Mouse (Mus musculus) limb, embryonic 13.5 days (tissue): ENCODE measurements around the gene H2al1e. TPM values are rescaled to one million over a fixed set of nuclear protein-coding genes. Genes with fewer than 3 reads are reported as not detected.
"Not testable (repeated sequence)": the region's sequence is repeated elsewhere in the genome, so short reads cannot be mapped to it uniquely, and the experiment has no call there.

Experiments
- ATAC-seq: fragments of 200-750 bp; cut with Nextera tagmentation; 2 replicates; pipeline ENCODE4 v1.8.0; 2017; ENCODE audit warnings: low read depth, moderate number of reproducible peaks, moderate TSS enrichment; ENCODE audit not compliant: low FRiP score
- H3K27ac ChIP-seq: fragments of 300-500 bp; sonication (generic); 2 replicates; pipeline ENCODE4 v1.5.1; 2015; ENCODE audit warnings: inconsistent platforms, mild to moderate bottlenecking, moderate library complexity
- H3K27me3 ChIP-seq: fragments of 300-500 bp; sonication (generic); 2 replicates; pipeline ENCODE4 v1.6.1; 2015; ENCODE audit warnings: mild to moderate bottlenecking, inconsistent platforms
- H3K36me3 ChIP-seq: fragments of 300-500 bp; sonication (generic); 2 replicates; pipeline ENCODE4 v1.6.1; 2015; ENCODE audit warnings: inconsistent platforms, mild to moderate bottlenecking, moderate library complexity
- H3K4me1 ChIP-seq: fragments of 300-500 bp; sonication (generic); 2 replicates; pipeline ENCODE4 v1.6.1; 2015; ENCODE audit warnings: inconsistent platforms
- H3K4me2 ChIP-seq: fragments of 300-500 bp; sonication (generic); replicated peaks from 2 replicates; pipeline ENCODE4 v1.6.1; 2015; ENCODE audit warnings: inconsistent platforms, mild to moderate bottlenecking, moderate library complexity
- H3K4me3 ChIP-seq: fragments of 300-500 bp; sonication (generic); 2 replicates; pipeline ENCODE4 v1.5.1; 2015; ENCODE audit warnings: moderate library complexity, mild to moderate bottlenecking, inconsistent platforms
- H3K9ac ChIP-seq: fragments of 300-500 bp; sonication (generic); 2 replicates; pipeline ENCODE4 v1.6.1; 2015; ENCODE audit warnings: mild to moderate bottlenecking, inconsistent platforms
- H3K9me3 ChIP-seq: fragments of 300-500 bp; sonication (generic); 2 replicates; pipeline ENCODE4 v1.6.1; 2016; ENCODE audit warnings: inconsistent platforms
- WGBS: fragments of 180-500 bp; shearing (Covaris S2); methylation state at CpG from one replicate; pipeline ENCODE4 v1.1.7; 2015; 5-methylcytosine and 5-hydroxymethylcytosine counted together
- polyA plus RNA-seq: library from polyadenylated mRNA; unstranded; fragments of >200 nt; fragmentation: Nextera tagmentation; extraction: Ambion mirVana; gene quantifications from 2 replicates; pipeline ENCODE4 v1.2.1, GENCODE M21; 2015

H2al1e gene
- polyA plus RNA-seq, result not detected in 2 replicates

DNA sequence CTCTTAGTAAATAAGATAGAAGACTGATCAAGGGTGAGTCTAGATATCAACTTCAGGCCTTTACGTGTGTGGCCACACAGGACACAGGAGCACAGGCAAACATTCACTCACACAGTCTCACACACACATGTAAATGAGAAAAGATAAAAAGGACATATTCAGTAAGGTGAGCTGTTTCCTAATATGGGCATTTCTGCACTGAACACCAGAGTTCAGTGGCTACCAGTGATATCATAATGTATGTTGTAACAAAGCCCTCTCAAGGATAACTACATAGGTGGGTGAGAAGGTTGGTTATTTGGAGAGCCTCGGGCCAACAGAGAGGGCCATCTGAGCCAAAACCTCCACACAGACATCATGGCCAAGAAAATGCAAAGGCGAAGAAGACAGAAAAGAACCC is at the start of gene H2al1e:
TSS of gene H2al1e (plus strand) at position 301 of the 400 bp plus-strand sequence.
- no CpG with 5 or more reads among the region's 3 CpGs for WGBS
- not testable (repeated sequence) for H3K4me2 ChIP-seq, H3K4me3 ChIP-seq, H3K9ac ChIP-seq, ATAC-seq, H3K36me3 ChIP-seq, H3K27me3 ChIP-seq, H3K9me3 ChIP-seq, H3K27ac ChIP-seq, H3K4me1 ChIP-seq

GRCm38 (mm10) chrX:11264918-11265317 is 46.8 kb upstream of the H2al1e start:
- Histone ChIP-seq H3K36me3 (no peaks in the 10 kb centered on the region), H3K4me2 (no peak overlapping the region), H3K4me1 (peaks cover 24% of the 10 kb centered on the region; the same call in 1 of the 2 replicates), H3K4me3 (no peak overlapping the region), H3K27me3 (peaks cover 46% of the 10 kb centered on the region), H3K9ac (no peak overlapping the region), H3K9me3 (no peaks in the 10 kb centered on the region), H3K27ac (no peak overlapping the region)
- no peak for ATAC-seq
- WGBS, result 51% methylated on average over 8 of the region's 8 CpGs

- no peaks in the 10 kb centered on the region for H3K9me3 ChIP-seq
- H3K27me3 ChIP-seq, result peaks cover 49% of the 10 kb centered on the region
- peak; percentile 84 for ATAC-seq
- H3K4me1 ChIP-seq, result peaks cover 24% of the 10 kb centered on the region; the same call in 1 of the 2 replicates
- H3K9ac ChIP-seq, result no peak overlapping the region
- H3K27ac ChIP-seq, result no peak overlapping the region
- H3K4me2 ChIP-seq, result no peak overlapping the region
- no peak overlapping the region for H3K4me3 ChIP-seq
- H3K36me3 ChIP-seq, result no peaks in the 10 kb centered on the region
- 46% methylated on average over 7 of the region's 7 CpGs for WGBS
Measured at GRCm38 (mm10) chrX:11267791-11268190, 43.9 kb upstream of the H2al1e start.

GRCm38 (mm10) chrX:11269074-11269473 is 42.7 kb upstream of the H2al1e start:
- WGBS, result 84% methylated on average over 3 of the region's 3 CpGs
- ATAC-seq, result no peak
- H3K36me3 ChIP-seq, result no peaks in the 10 kb centered on the region
- no peak overlapping the region for H3K27ac ChIP-seq
- no peaks in the 10 kb centered on the region for H3K9me3 ChIP-seq
- H3K4me2 ChIP-seq, result no peak overlapping the region
- H3K9ac ChIP-seq, result no peak overlapping the region
- peaks cover 54% of the 10 kb centered on the region for H3K27me3 ChIP-seq
- no peak overlapping the region for H3K4me3 ChIP-seq
- peaks cover 24% of the 10 kb centered on the region; the same call in 1 of the 2 replicates for H3K4me1 ChIP-seq

- 75% methylated on average over 3 of the region's 3 CpGs for WGBS
- Histone ChIP-seq H3K4me3 (no peak overlapping the region), H3K27me3 (peaks cover 39% of the 10 kb centered on the region; the same call in 1 of the 2 replicates), H3K4me2 (no peak overlapping the region), H3K9ac (no peak overlapping the region), H3K36me3 (no peaks in the 10 kb centered on the region), H3K27ac (no peak overlapping the region), H3K4me1 (peaks cover 2% of the 10 kb centered on the region; the same call in 1 of the 2 replicates), H3K9me3 (no peaks in the 10 kb centered on the region)
- ATAC-seq, result no peak
Measured at GRCm38 (mm10) chrX:11273190-11273589, 38.5 kb upstream of the H2al1e start.

DNA sequence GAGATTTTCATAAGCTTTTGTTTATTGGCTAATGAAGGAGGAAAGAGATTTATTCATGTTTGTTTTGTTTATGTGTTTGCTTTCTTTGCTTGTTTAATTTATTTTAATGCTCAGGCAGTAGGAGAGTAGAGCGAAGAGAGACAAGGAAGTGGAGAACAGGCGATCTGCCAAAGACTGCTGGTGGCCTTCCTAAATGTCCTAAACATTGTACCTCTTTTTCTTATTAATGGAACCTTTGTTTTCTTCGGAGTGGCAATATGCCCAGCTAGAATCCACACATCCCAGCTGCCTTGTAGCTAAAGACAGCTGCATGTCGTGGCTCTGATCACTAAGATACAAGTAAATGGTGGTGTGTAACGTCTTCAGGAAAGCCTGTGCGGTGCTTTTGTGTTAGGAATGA is 34.7 kb upstream of the H2al1e start:
- H3K4me3 ChIP-seq, result no peak overlapping the region
- WGBS, result 82% methylated on average over 6 of the region's 6 CpGs
- no peak overlapping the region for H3K4me2 ChIP-seq

GRCm38 (mm10) chrX:11280741-11281140 is 31.0 kb upstream of the H2al1e start:
- 65% methylated on average over 2 of the region's 2 CpGs for WGBS

More for the DNA sequence above, 34.7 kb upstream of the H2al1e start:
- Histone ChIP-seq H3K9me3 (no peaks in the 10 kb centered on the region), H3K27ac (no peak overlapping the region), H3K27me3 (peaks cover 27% of the 10 kb centered on the region; the same call in 1 of the 2 replicates), H3K36me3 (no peaks in the 10 kb centered on the region), H3K4me1 (no peaks in the 10 kb centered on the region), H3K9ac (no peak overlapping the region)
- ATAC-seq, result no peak

DNA sequence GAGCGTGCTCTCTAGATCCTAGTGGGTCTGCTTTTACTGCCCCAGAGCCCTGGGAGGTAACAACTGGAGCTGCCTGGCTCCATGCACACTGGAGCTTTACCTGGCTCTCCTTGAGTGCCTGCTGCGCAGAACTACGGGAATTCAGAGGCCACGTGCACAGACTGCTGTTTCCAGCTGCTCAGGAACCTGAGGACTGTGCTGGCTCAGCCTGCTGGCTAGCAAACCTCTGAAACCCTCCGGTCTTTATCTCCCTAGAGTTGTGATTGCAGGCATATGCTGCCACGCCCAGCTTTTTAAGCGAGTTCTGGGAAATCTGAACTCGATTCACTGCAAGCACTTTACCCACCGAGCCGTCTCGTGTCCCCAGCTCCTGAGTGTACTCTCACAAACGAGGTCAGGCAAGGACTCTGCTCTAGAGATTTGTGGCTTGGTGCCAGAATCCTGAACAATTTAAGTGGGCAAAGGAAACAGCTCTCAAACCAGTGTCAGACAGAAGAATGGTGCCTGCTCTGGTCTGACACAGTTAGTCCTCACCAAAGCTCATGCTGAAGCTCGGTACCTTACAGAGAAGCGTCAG is 23.3 kb upstream of the H2al1e start:
- WGBS, result 56% methylated on average over 14 of the region's 14 CpGs
- ATAC-seq, result no peak
- H3K27me3 ChIP-seq, result peaks cover 34% of the 10 kb centered on the region; the same call in 1 of the 2 replicates

More at GRCm38 (mm10) chrX:11280741-11281140, 31.0 kb upstream of the H2al1e start:
- Histone ChIP-seq H3K27me3 (peaks cover 20% of the 10 kb centered on the region; the same call in 1 of the 2 replicates), H3K9ac (no peak overlapping the region), H3K9me3 (no peaks in the 10 kb centered on the region), H3K36me3 (no peaks in the 10 kb centered on the region), H3K27ac (no peak overlapping the region), H3K4me2 (no peak overlapping the region), H3K4me1 (no peaks in the 10 kb centered on the region), H3K4me3 (no peak overlapping the region)
- ATAC-seq, result no peak

DNA sequence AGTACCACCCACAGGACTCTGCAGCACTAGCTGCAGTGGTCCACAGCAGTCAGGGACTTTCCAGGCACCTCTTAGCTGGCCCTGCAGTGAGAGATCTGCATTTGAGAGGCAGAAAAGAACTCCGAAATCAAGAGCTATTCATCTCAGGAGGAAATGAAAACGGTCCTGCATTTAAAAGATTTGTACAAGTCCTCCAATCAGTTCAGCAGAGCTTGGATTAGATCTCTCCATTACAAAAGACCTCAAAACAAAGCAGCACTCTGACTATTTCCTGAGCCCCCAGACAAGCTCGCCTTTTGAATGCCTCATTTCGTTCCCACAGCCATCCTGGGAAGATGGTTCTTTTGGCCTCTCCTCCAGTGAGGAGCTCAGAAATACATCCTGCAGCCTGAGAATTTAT is 22.5 kb upstream of the H2al1e start:
- WGBS, result 78% methylated on average over 4 of the region's 4 CpGs
- H3K27me3 ChIP-seq, result peaks cover 39% of the 10 kb centered on the region; the same call in 1 of the 2 replicates

More for the DNA sequence above, 23.3 kb upstream of the H2al1e start:
- Histone ChIP-seq H3K9me3 (no peaks in the 10 kb centered on the region), H3K9ac (no peak overlapping the region), H3K4me2 (no peak overlapping the region), H3K4me3 (no peak overlapping the region), H3K27ac (no peak overlapping the region), H3K4me1 (no peaks in the 10 kb centered on the region), H3K36me3 (no peaks in the 10 kb centered on the region)

GRCm38 (mm10) chrX:11298957-11299356 is 12.8 kb upstream of the H2al1e start, which contains the start of gene H2al1a:
Gene H2al1a, plus strand, starts transcription at chrX:11299257.
- not testable (repeated sequence) for H3K4me2 ChIP-seq, H3K4me3 ChIP-seq, H3K27ac ChIP-seq, H3K9me3 ChIP-seq, H3K4me1 ChIP-seq, ATAC-seq, H3K27me3 ChIP-seq, H3K36me3 ChIP-seq, H3K9ac ChIP-seq
- WGBS, result no CpG with 5 or more reads among the region's 3 CpGs

More for the DNA sequence above, 22.5 kb upstream of the H2al1e start:
- Histone ChIP-seq H3K4me1 (no peaks in the 10 kb centered on the region), H3K27ac (no peak overlapping the region), H3K9ac (no peak overlapping the region), H3K9me3 (no peaks in the 10 kb centered on the region), H3K36me3 (no peaks in the 10 kb centered on the region), H3K4me3 (no peak overlapping the region), H3K4me2 (no peak overlapping the region)
- no peak for ATAC-seq

GRCm38 (mm10) chrX:11302132-11302531 is 9.6 kb upstream of the H2al1e start, which contains the start of gene H2al1b:
Gene H2al1b, plus strand, starts transcription at chrX:11302432.
- H3K4me2 ChIP-seq, H3K4me1 ChIP-seq, H3K4me3 ChIP-seq, H3K27ac ChIP-seq, ATAC-seq, H3K9me3 ChIP-seq, H3K9ac ChIP-seq, H3K36me3 ChIP-seq, H3K27me3 ChIP-seq: not testable (repeated sequence)
- 94% methylated on average over 1 of the region's 3 CpGs for WGBS

GRCm38 (mm10) chrX:11305355-11305754 is 6.4 kb upstream of the H2al1e start, which contains the start of gene H2al1c:
Gene H2al1c, plus strand, starts transcription at chrX:11305655.
- ATAC-seq, H3K9ac ChIP-seq, H3K9me3 ChIP-seq, H3K4me2 ChIP-seq, H3K27me3 ChIP-seq, H3K4me3 ChIP-seq, H3K4me1 ChIP-seq, H3K36me3 ChIP-seq, H3K27ac ChIP-seq: not testable (repeated sequence)
- WGBS, result 94% methylated on average over 2 of the region's 6 CpGs

DNA sequence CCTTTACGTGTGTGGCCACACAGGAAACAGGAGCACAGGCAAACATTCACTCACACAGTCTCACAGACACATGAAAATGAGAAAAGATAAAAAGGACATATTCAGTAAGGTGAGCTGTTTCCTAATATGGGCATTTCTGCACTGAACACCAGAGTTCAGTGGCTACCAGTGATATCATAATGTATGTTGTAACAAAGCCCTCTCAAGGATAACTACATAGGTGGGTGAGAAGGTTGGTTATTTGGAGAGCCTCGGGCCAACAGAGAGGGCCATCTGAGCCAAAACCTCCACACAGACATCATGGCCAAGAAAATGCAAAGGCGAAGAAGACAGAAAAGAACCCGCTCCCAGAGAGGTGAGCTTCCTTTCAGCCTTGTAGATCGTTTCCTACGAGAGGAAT is 3.2 kb upstream of the H2al1e start, which contains the start of gene H2al1d:
TSS of gene H2al1d (plus strand) at position 301 of the 400 bp plus-strand sequence.
- H3K27me3 ChIP-seq, H3K9ac ChIP-seq, H3K36me3 ChIP-seq, H3K4me1 ChIP-seq, H3K4me2 ChIP-seq, H3K9me3 ChIP-seq, H3K27ac ChIP-seq, ATAC-seq, H3K4me3 ChIP-seq: not testable (repeated sequence)
- WGBS, result no CpG with 5 or more reads among the region's 6 CpGs
